Mouse (Mus musculus): ENCODE measurements around the gene Rcbtb2. TPM values are rescaled to one million over a fixed set of nuclear protein-coding genes. Genes with fewer than 3 reads are reported as not detected.

Gene Rcbtb2
- polyA plus RNA-seq, 1 experiment from 2014 or later: 549 TPM

Other genes starting within 250 kb of the Rcbtb2 start
- 2.3 to 4.9 TPM (median 3.7 TPM) in 3 replicates for gene Cysltr2, start 73.9 kb upstream of the Rcbtb2 start, polyA plus RNA-seq (2018)
- gene Lpar6, start 114.9 kb downstream of the Rcbtb2 start, polyA plus RNA-seq (2018): 25.3 to 29.9 TPM (median 28.8 TPM) in 3 replicates
- gene Rb1, start 202.8 kb downstream of the Rcbtb2 start, polyA plus RNA-seq (2018): 35.4 to 48.6 TPM (median 40.6 TPM) in 3 replicates